Mouse (Mus musculus) embryonic facial prominence, embryonic 15.5 days (tissue): ENCODE results near the gene Disp2. TPM values are rescaled to one million over a fixed set of nuclear protein-coding genes. Genes with fewer than 3 reads are reported as not detected.

ENCODE experiments used
- ATAC-seq: fragments of 200-750 bp; cut with Nextera tagmentation; 2 replicates; pipeline ENCODE4 v1.8.0; 2017; ENCODE audit warnings: low read depth, moderate TSS enrichment; ENCODE audit not compliant: insufficient number of reproducible peaks, low FRiP score, low TSS enrichment
- H3K27ac ChIP-seq: fragments of 300-500 bp; sonication (generic); replicated peaks from 2 replicates; pipeline ENCODE4 v1.5.1; 2015; ENCODE audit warnings: mild to moderate bottlenecking, inconsistent platforms
- H3K27me3 ChIP-seq: fragments of 300-500 bp; sonication (generic); 2 replicates; pipeline ENCODE4 v1.6.1; 2015; ENCODE audit warnings: inconsistent platforms
- H3K36me3 ChIP-seq: fragments of 300-500 bp; sonication (generic); 2 replicates; pipeline ENCODE4 v1.6.1; 2015; ENCODE audit warnings: mild to moderate bottlenecking, inconsistent platforms
- H3K4me1 ChIP-seq: fragments of 300-500 bp; sonication (generic); 2 replicates; pipeline ENCODE4 v1.6.1; 2015; ENCODE audit warnings: inconsistent platforms
- H3K4me2 ChIP-seq: fragments of 300-500 bp; sonication (generic); replicated peaks from 2 replicates; pipeline ENCODE4 v1.6.1; 2015; ENCODE audit warnings: mild to moderate bottlenecking, inconsistent platforms
- H3K4me3 ChIP-seq: fragments of 300-500 bp; sonication (generic); replicated peaks from 2 replicates; pipeline ENCODE4 v1.5.1; 2015; ENCODE audit warnings: mild to moderate bottlenecking, inconsistent platforms
- H3K9ac ChIP-seq: fragments of 300-500 bp; sonication (generic); 2 replicates; pipeline ENCODE4 v1.6.1; 2015; ENCODE audit warnings: inconsistent platforms
- H3K9me3 ChIP-seq: fragments of 300-500 bp; sonication (generic); replicated peaks from 2 replicates; pipeline ENCODE4 v1.6.1; 2016; ENCODE audit warnings: inconsistent platforms
- WGBS: fragments of 180-500 bp; shearing (Covaris S2); methylation state at CpG from one replicate; pipeline ENCODE4 v1.1.7; 2015; 5-methylcytosine and 5-hydroxymethylcytosine counted together
- polyA plus RNA-seq: library from polyadenylated mRNA; unstranded; fragments of >200 nt; fragmentation: Nextera tagmentation; extraction: Ambion mirVana; gene quantifications from 2 replicates; pipeline ENCODE4 v1.2.1, GENCODE M21; 2015

Gene Disp2
- polyA plus RNA-seq, 1 experiment from 2014 or later: 0.68 TPM

DNA sequence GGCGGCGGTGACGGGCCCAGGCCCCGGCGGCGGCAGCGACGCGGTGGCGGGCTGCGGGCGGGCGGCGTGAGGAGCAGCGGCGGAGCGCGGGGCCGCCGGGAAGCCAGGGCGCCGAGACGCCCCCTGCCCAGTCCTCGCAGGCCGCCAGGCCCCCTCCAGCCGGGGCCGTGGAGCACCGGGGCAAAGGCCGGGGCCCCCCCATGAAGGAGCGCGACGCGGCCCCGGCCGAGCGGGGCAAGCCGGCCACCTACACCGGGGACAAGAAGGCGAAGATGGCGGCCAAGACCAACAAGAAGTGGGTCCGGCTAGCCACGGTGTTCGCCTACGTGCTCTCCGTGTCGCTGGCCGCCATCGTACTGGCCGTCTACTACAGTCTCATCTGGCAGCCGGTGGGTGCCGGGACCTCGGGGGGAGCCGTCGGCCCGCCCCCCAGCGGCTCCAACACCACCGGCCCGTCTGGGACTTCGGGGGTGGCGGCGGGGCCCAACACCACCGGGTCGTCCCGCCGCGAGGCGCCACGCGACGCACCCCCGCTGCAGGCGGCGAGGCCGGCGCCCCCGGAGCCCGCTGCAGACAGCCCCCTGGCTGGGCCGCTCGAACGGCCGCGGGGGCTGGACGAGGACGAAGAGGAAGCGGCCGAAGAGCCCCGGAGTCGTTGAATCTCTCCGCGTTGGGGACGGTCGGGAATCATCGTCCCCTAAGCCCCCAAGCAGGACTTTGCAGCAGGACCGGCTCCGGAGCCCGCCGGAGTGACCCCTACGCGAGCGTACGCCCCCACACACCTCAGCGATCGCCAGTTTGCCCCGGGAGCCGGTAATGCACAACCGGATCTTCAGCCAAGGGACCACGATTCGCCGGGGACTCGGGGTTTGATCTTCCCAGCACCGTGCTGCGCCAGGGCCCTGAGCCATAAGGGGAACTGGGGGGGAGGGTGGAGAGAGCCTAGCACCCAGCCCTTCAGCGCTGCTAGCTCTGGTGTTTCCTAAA, 33.3 kb upstream of the Disp2 start:
- peaks cover 47% of the 10 kb centered on the region for H3K4me1 ChIP-seq
- H3K36me3 ChIP-seq: no peaks in the 10 kb centered on the region
- H3K27ac ChIP-seq: no peak overlapping the region
- under 1% methylated on average over 113 of the region's 113 CpGs for whole genome bisulfite sequencing
- H3K4me3 ChIP-seq: peak overlapping the region; percentile 74
- peak overlapping the region; percentile 66 for H3K9ac ChIP-seq
- H3K4me2 ChIP-seq: peak overlapping the region; percentile 97
- H3K27me3 ChIP-seq: peaks cover 18% of the 10 kb centered on the region
- no peaks in the 10 kb centered on the region for H3K9me3 ChIP-seq
- ATAC-seq: peak; percentile 16; the same call in 1 of the 2 replicates

DNA sequence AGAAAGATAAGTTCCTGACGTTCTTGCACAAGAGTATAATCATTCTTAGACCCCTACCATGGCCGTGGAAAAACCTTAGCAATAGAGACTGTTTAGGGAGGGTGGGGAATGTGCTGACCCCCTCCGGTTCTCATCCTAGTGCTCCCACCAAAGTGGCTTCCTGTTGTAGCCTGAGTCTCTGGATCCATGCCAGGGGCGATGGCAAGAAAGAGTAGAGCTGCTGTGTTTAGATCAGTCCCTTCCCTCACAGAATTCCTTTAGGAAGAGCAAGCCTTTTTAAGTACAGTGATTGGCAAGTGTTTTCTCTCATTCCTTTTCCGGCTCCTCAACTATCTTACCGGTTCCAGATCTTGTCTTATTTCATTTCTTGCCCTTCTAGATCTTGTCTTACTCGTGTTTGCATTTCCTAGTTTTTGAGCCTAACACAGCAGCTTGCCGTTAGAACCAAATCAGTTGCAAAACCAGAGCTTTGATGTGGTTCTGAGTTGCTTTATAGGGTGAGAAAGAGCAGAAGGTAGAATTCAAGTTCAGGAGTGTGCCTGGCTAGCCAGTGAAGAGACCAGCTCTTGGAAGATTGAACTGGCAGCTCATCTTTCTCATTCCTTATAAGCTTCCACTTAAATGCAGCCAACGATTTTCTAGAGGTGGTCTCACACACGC, 32.1 kb upstream of the Disp2 start:
- no peak for ATAC-seq
- WGBS: 23% methylated on average over 10 of the region's 10 CpGs
- H3K27ac ChIP-seq: no peak overlapping the region
- no peak overlapping the region for H3K9ac ChIP-seq
- peak overlapping the region; percentile 74 for H3K4me3 ChIP-seq
- no peaks in the 10 kb centered on the region for H3K36me3 ChIP-seq
- peaks cover 12% of the 10 kb centered on the region for H3K27me3 ChIP-seq
- no peaks in the 10 kb centered on the region for H3K9me3 ChIP-seq
- peak overlapping the region; percentile 97 for H3K4me2 ChIP-seq
- H3K4me1 ChIP-seq: peaks cover 55% of the 10 kb centered on the region

GRCm38 (mm10) chr2:118749341-118749884, 30.1 kb upstream of the Disp2 start:
- Histone ChIP-seq H3K4me1 (peaks cover 58% of the 10 kb centered on the region), H3K27ac (no peak overlapping the region), H3K4me2 (no peak overlapping the region), H3K9me3 (no peaks in the 10 kb centered on the region), H3K36me3 (no peaks in the 10 kb centered on the region), H3K27me3 (peaks cover 4% of the 10 kb centered on the region), H3K4me3 (no peak overlapping the region), H3K9ac (0 out of 2 replicates have a peak overlapping the region, but pooled peaks have one; percentile 18)
- WGBS: 42% methylated on average over 10 of the region's 10 CpGs
- ATAC-seq: no peak

- peaks cover 49% of the 10 kb centered on the region for H3K4me1 ChIP-seq
- 56% methylated on average over 8 of the region's 8 CpGs for WGBS
- ATAC-seq: no peak
- H3K4me3 ChIP-seq: no peak overlapping the region
- 0 out of 2 replicates have a peak overlapping the region, but pooled peaks have one; percentile 35 for H3K27ac ChIP-seq
- no peaks in the 10 kb centered on the region for H3K36me3 ChIP-seq
- no peaks in the 10 kb centered on the region for H3K9me3 ChIP-seq
- no peaks in the 10 kb centered on the region for H3K27me3 ChIP-seq
- H3K9ac ChIP-seq: no peak overlapping the region
- H3K4me2 ChIP-seq: no peak overlapping the region
These were observed 29.0 kb upstream of the Disp2 start for GRCm38 (mm10) chr2:118750476-118750875.

DNA sequence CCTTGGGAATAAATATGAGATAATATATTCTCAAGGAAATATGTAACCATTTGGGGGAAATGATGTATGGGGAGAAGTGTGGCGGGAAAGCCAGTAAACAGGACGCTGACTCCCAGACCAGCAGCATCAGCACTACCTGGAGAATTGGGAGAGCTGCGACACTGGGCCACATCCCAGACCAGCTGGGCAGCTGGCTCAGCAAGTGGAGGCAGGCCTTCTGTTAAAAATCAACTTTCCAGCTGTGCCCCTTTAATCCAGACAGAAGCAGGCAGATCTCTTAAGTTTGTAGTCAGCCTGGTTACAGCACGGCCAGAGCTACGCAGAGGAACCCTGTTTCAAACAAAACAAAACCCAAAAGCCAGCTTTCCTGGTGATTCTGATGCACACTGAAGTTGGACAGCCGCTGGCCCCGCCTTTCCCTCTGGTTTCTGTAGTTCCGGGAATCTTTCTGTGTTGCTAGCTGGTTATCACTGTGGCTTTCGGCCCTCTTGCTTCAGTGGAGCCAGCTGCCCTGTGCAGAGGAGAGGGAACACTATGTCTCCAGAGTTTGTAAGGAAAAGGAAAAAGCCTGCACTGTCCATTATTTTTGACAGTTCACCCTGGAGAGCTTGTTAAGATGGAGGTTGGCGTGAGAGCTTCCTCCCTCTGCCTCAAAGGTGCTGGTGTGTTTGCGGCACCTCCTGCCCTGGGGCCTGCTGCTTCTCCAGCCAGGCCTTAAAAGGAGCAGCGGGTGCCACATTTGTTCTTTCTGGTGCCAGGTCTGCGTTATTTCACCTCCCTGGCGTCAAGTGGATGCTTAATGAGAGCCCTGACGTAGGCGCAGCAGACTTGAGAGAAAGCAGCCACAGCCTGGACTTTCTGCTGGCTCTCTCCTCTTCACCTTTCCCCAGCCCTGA, 27.4 kb upstream of the Disp2 start:
- Histone ChIP-seq H3K9ac (no peak overlapping the region), H3K4me3 (no peak overlapping the region), H3K9me3 (no peaks in the 10 kb centered on the region), H3K27me3 (no peaks in the 10 kb centered on the region), H3K27ac (no peak overlapping the region), H3K4me1 (peaks cover 43% of the 10 kb centered on the region), H3K4me2 (no peak overlapping the region), H3K36me3 (no peaks in the 10 kb centered on the region)
- ATAC-seq: no peak
- 64% methylated on average over 16 of the region's 16 CpGs for WGBS

DNA sequence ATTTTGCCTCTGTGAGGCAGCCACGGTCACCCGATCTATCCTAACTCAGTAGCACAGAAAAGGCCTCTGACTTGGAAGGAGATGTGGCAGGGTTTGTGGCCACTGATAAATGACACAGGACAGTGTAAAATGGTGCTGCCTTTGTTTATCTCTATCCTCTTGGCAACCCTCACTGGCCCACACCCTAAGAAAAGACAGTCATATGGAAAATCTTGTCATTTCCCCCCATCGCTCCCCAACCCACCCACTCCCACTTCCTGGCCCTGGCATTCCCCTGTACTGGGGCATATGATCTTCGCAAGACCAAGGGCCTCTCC, 26.8 kb upstream of the Disp2 start:
- no peak for ATAC-seq
- no peak overlapping the region for H3K27ac ChIP-seq
- H3K9me3 ChIP-seq: no peaks in the 10 kb centered on the region
- no peak overlapping the region for H3K4me3 ChIP-seq
- H3K36me3 ChIP-seq: no peaks in the 10 kb centered on the region
- H3K9ac ChIP-seq: no peak overlapping the region
- H3K27me3 ChIP-seq: no peaks in the 10 kb centered on the region
- WGBS: 76% methylated on average over 4 of the region's 4 CpGs
- H3K4me2 ChIP-seq: no peak overlapping the region
- peaks cover 42% of the 10 kb centered on the region for H3K4me1 ChIP-seq

DNA sequence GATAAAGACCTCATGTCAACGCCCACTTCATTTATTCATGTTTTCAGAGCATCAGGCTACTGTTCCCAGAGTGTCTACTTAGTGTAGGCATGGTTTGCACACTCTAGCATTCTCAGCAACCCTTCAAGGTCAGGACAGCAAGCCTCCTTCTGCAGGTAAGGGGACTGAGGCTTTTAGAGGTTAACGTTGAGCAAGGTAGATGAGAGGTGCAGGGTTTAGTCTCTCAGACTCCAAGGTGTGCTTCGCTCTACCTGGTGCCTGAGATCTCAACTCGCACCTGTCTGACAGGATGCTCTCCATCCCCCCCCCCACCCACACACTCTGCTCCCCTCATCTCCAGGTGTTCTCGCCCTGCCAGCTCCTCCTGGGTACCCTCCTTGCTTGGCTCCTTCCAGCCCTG, 25.4 kb upstream of the Disp2 start:
- H3K4me1 ChIP-seq: peaks cover 45% of the 10 kb centered on the region
- no peaks in the 10 kb centered on the region for H3K36me3 ChIP-seq
- H3K27ac ChIP-seq: no peak overlapping the region
- H3K4me2 ChIP-seq: no peak overlapping the region
- H3K9ac ChIP-seq: no peak overlapping the region
- no peaks in the 10 kb centered on the region for H3K9me3 ChIP-seq
- no peak overlapping the region for H3K4me3 ChIP-seq
- no peak for ATAC-seq
- WGBS: 85% methylated on average over 5 of the region's 5 CpGs
- H3K27me3 ChIP-seq: no peaks in the 10 kb centered on the region

DNA sequence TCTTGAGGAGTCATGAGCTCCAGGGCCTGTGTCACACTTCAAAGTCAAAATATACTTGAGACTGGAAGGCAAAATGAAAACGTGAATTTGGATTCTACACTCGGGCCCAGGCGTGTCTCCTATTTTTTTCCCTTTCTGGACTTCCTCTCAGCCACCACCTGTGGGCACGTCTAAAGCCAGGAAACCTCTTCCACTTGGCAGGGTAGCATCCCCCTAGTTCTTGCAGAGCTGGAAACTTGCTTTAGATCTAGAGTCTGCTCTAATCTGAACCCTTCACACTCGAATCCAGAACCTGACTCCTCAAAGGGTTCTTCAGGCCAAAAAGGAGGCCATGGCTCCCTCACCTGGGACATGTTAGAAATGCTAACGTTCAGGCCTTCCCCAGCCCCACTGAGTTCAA, 24.1 kb upstream of the Disp2 start:
- Histone ChIP-seq H3K4me3 (no peak overlapping the region), H3K27me3 (no peaks in the 10 kb centered on the region; the same call in 1 of the 2 replicates), H3K36me3 (no peaks in the 10 kb centered on the region), H3K9ac (no peak overlapping the region), H3K4me2 (no peak overlapping the region), H3K27ac (no peak overlapping the region), H3K9me3 (no peaks in the 10 kb centered on the region), H3K4me1 (peaks cover 39% of the 10 kb centered on the region)
- WGBS: 72% methylated on average over 6 of the region's 6 CpGs
- ATAC-seq: no peak

DNA sequence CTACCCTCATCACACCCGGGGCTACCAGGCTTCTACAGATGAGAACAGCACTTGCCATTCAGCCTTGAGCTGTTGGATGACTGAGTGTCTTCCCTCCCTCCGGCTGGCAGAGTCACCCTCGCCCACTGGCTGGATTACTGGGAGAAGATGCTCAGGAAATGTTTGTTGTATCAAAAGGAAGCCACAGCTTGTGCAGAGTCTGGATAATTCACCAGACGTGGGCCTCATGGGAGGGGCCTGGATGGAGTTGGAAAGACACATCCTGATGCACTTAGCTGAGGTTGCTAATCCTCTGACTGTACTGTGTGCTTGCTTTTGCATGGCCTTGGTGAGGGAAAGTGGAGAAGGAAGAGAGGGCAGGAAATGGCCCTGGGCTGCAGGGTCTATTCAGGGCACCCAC, 23.4 kb upstream of the Disp2 start:
- no peaks in the 10 kb centered on the region for H3K9me3 ChIP-seq
- 56% methylated on average over 4 of the region's 4 CpGs for WGBS
- no peaks in the 10 kb centered on the region; the same call in 1 of the 2 replicates for H3K27me3 ChIP-seq
- H3K4me1 ChIP-seq: peaks cover 37% of the 10 kb centered on the region
- ATAC-seq: no peak
- H3K4me2 ChIP-seq: no peak overlapping the region
- no peak overlapping the region for H3K9ac ChIP-seq
- no peaks in the 10 kb centered on the region for H3K36me3 ChIP-seq
- H3K4me3 ChIP-seq: no peak overlapping the region
- no peak overlapping the region for H3K27ac ChIP-seq

DNA sequence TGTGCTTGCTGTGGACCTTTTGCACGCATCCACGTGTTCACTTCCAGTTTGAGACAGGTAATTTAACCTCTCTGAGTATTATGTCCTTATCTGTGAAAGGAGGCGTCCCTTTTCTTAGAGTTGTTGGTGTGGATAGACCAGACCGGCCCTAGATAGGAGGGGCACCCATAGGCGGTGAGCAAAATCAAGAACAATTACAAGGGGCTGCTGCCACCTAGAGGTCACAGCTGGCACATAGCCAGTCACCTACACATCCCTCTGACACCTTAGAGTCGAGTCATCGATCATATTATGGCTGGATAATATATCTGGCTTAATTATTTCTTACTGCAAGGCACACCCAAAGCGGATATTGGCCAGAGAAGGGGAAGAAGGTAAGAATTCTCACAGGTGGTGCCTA, 19.7 kb upstream of the Disp2 start:
- Histone ChIP-seq H3K9ac (no peak overlapping the region), H3K36me3 (no peaks in the 10 kb centered on the region), H3K27ac (no peak overlapping the region), H3K4me1 (peaks cover 56% of the 10 kb centered on the region), H3K4me3 (no peak overlapping the region), H3K4me2 (no peak overlapping the region), H3K9me3 (no peaks in the 10 kb centered on the region), H3K27me3 (no peaks in the 10 kb centered on the region; the same call in 1 of the 2 replicates)
- no peak for ATAC-seq
- WGBS: 15% methylated on average over 8 of the region's 8 CpGs
